Mouse (Mus musculus): ENCODE measurements around the gene Tmem101. TPM values are rescaled to one million over a fixed set of nuclear protein-coding genes. Genes with fewer than 3 reads are reported as not detected.

Gene Tmem101
- polyA plus RNA-seq, 1 experiment from 2014 or later = 33.3 TPM

Other genes with a start within 250 kb of the Tmem101 start
- 0.53 and 0.63 TPM in 2 replicates for gene Sost, start 189.4 kb downstream of the Tmem101 start, polyA plus RNA-seq (2015; fragmentation: Nextera tagmentation; extraction: Ambion mirVana)
- gene Cfap97d1, start 172.1 kb downstream of the Tmem101 start, polyA plus RNA-seq (2015; fragmentation: Nextera tagmentation; extraction: Ambion mirVana) = not detected in 2 replicates
- gene Dusp3, start 169.4 kb downstream of the Tmem101 start, polyA plus RNA-seq (2015; fragmentation: Nextera tagmentation; extraction: Ambion mirVana) = 21.7 and 23.8 TPM in 2 replicates
- gene Mpp3, start 127.9 kb downstream of the Tmem101 start, polyA plus RNA-seq (2015; fragmentation: Nextera tagmentation; extraction: Ambion mirVana) = 3.7 and 4.1 TPM in 2 replicates
- gene Cd300lg, start 114.9 kb downstream of the Tmem101 start, polyA plus RNA-seq (2015; fragmentation: Nextera tagmentation; extraction: Ambion mirVana) = 0.74 and 1.1 TPM in 2 replicates
- gene Mpp2, start 67.9 kb downstream of the Tmem101 start, polyA plus RNA-seq (2015; fragmentation: Nextera tagmentation; extraction: Ambion mirVana) = 6.1 and 6.4 TPM in 2 replicates
- not detected in 2 replicates for gene Ppy, start 55.1 kb downstream of the Tmem101 start, polyA plus RNA-seq (2015; fragmentation: Nextera tagmentation; extraction: Ambion mirVana)
- not detected in 2 replicates for gene Pyy, start 48.6 kb downstream of the Tmem101 start, polyA plus RNA-seq (2015; fragmentation: Nextera tagmentation; extraction: Ambion mirVana)
- 0.73 and 1.5 TPM in 2 replicates for gene Nags, start 10.9 kb downstream of the Tmem101 start, polyA plus RNA-seq (2015; fragmentation: Nextera tagmentation; extraction: Ambion mirVana)
- gene Lsm12, start 28.9 kb upstream of the Tmem101 start, polyA plus RNA-seq (2015; fragmentation: Nextera tagmentation; extraction: Ambion mirVana) = 108 and 130 TPM in 2 replicates
- gene G6pc3, start 33.2 kb upstream of the Tmem101 start, polyA plus RNA-seq (2015; fragmentation: Nextera tagmentation; extraction: Ambion mirVana) = 28.3 and 28.6 TPM in 2 replicates
- 70.1 and 80.4 TPM in 2 replicates for gene Hdac5, start 73.8 kb upstream of the Tmem101 start, polyA plus RNA-seq (2015; fragmentation: Nextera tagmentation; extraction: Ambion mirVana)
- 18.7 and 19.4 TPM in 2 replicates for gene BC030867, start 92.5 kb upstream of the Tmem101 start, polyA plus RNA-seq (2015; fragmentation: Nextera tagmentation; extraction: Ambion mirVana)
- 0.05 and 0.08 TPM in 2 replicates for gene Asb16, start 112.3 kb upstream of the Tmem101 start, polyA plus RNA-seq (2015; fragmentation: Nextera tagmentation; extraction: Ambion mirVana)
- gene Tmub2, start 128.5 kb upstream of the Tmem101 start, polyA plus RNA-seq (2015; fragmentation: Nextera tagmentation; extraction: Ambion mirVana) = 52.8 and 60.2 TPM in 2 replicates
- gene Atxn7l3, start 140.2 kb upstream of the Tmem101 start, polyA plus RNA-seq (2015; fragmentation: Nextera tagmentation; extraction: Ambion mirVana) = 11.1 and 11.6 TPM in 2 replicates
- 69.6 and 73.0 TPM in 2 replicates for gene Ubtf, start 163.3 kb upstream of the Tmem101 start, polyA plus RNA-seq (2015; fragmentation: Nextera tagmentation; extraction: Ambion mirVana)
- 8.9 and 18.2 TPM in 2 replicates for gene Slc4a1, start 209.8 kb upstream of the Tmem101 start, polyA plus RNA-seq (2015; fragmentation: Nextera tagmentation; extraction: Ambion mirVana)
- gene Rundc3a, start 237.0 kb upstream of the Tmem101 start, polyA plus RNA-seq (2015; fragmentation: Nextera tagmentation; extraction: Ambion mirVana) = 1.8 and 2.9 TPM in 2 replicates

All from lung, embryonic 16.5 days (tissue).